Mouse (Mus musculus) hindbrain, embryonic 12.5 days (tissue): ENCODE results near the gene Aff1. TPM values are rescaled to one million over a fixed set of nuclear protein-coding genes. Genes with fewer than 3 reads are reported as not detected.

ENCODE experiments used
- ATAC-seq: fragments of 200-750 bp; cut with Nextera tagmentation; 2 replicates; pipeline ENCODE4 v1.8.0; 2017; ENCODE audit warnings: moderate TSS enrichment; ENCODE audit not compliant: low FRiP score
- H3K27ac ChIP-seq: fragments of 300-500 bp; sonication (generic); 2 replicates; pipeline ENCODE4 v1.5.1; 2016; ENCODE audit warnings: mild to moderate bottlenecking
- H3K27me3 ChIP-seq: fragments of 300-500 bp; sonication (generic); 2 replicates; pipeline ENCODE4 v1.6.1; 2016; ENCODE audit warnings: mild to moderate bottlenecking
- H3K36me3 ChIP-seq: fragments of 300-500 bp; sonication (generic); 2 replicates; pipeline ENCODE4 v1.6.1; 2016; ENCODE audit warnings: mild to moderate bottlenecking
- H3K4me1 ChIP-seq: fragments of 300-500 bp; sonication (generic); 2 replicates; pipeline ENCODE4 v1.6.1; 2016
- H3K4me2 ChIP-seq: fragments of 300-500 bp; sonication (generic); replicated peaks from 2 replicates; pipeline ENCODE4 v1.6.1; 2016; ENCODE audit warnings: mild to moderate bottlenecking
- H3K4me3 ChIP-seq: fragments of 300-500 bp; sonication (generic); 2 replicates; pipeline ENCODE4 v1.5.1; 2016; ENCODE audit warnings: mild to moderate bottlenecking
- H3K9ac ChIP-seq: fragments of 300-500 bp; sonication (generic); 2 replicates; pipeline ENCODE4 v1.6.1; 2016; ENCODE audit warnings: mild to moderate bottlenecking, moderate library complexity
- H3K9me3 ChIP-seq: fragments of 300-500 bp; sonication (generic); replicated peaks from 2 replicates; pipeline ENCODE4 v1.6.1; 2016; ENCODE audit warnings: mild to moderate bottlenecking
- WGBS: fragments of 180-500 bp; shearing (Covaris S2); methylation state at CpG from one replicate; pipeline ENCODE4 v1.1.7; 2016; 5-methylcytosine and 5-hydroxymethylcytosine counted together
- polyA plus RNA-seq: library from polyadenylated mRNA; unstranded; fragments of >200 nt; fragmentation: Nextera tagmentation; extraction: Ambion mirVana; gene quantifications from 2 replicates; pipeline ENCODE4 v1.2.1, GENCODE M21; 2016

The Aff1 gene
- polyA plus RNA-seq, 1 experiment from 2014 or later: 5.4 TPM

DNA sequence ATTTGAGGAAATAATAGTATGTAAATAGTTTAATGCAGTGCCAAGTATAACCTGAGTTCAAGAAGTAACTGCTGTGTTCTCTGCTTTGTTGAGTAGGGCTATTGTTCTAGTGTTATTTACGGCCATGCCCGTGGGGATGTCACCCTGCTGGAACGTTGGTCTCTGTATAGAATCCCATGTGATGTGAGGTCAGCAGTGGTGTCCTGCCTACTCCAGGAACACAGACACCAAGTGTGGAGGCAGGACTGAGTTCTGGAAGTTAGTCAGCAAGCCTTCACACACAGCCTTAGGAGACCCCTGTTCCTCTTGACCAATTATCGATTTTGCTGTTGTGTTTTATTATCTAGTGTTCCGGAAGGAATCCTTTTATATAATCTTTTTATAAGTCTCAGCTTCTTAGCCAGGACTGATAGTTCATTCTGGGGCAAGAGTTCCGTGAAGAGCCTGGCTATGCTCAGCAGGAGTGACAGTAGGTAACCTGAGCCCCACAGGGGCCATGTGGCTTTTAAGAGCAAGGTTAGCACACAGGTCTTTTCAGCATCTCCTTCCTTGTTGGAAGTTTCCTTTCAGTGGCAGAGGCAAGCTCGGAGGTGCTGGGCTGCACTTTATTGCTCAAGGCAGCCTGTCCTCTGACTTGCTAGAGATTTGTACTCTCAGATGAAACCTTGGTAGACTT is 115.6 kb downstream of the Aff1 start:
- WGBS: 54% methylated on average over 7 of the region's 7 CpGs
- H3K4me1 ChIP-seq: peaks cover 10% of the 10 kb centered on the region
- no peak overlapping the region for H3K9ac ChIP-seq
- H3K4me3 ChIP-seq: no peak overlapping the region
- H3K9me3 ChIP-seq: no peaks in the 10 kb centered on the region
- no peak overlapping the region for H3K27ac ChIP-seq
- no peaks in the 10 kb centered on the region for H3K36me3 ChIP-seq
- no peak for ATAC-seq
- H3K4me2 ChIP-seq: no peak overlapping the region
- no peaks in the 10 kb centered on the region for H3K27me3 ChIP-seq

DNA sequence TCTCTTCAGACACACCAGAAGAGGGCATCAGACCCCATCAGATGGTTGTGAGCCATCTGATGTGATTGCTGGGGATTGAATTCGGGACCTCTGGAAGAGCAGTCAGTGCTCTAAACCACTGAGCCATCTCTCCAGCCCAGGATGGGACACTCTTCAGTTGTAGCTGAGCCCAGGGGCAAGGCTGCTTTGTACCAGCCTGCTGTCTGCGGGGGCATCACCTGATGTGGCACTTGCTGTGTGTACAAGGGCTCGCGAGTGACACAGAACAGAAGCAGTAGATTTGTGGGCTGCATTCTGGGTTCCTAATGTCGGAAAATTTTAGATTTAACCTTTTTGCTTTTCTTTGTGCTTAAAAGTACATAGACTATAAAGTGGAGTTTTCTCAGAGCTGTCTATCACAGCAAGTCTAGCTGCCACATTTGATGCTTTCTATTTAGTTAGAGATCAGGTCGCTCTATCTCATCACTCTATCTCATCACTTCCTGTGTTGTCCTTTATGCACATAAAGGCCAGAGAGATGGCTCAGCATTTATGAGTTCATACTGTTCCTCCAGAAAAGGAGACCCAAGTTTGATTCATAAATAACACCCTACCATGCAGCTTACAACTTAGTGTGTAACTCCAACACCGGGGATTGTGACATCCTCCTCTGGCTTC is 117.6 kb downstream of the Aff1 start:
- no peaks in the 10 kb centered on the region for H3K36me3 ChIP-seq
- H3K9me3 ChIP-seq: no peaks in the 10 kb centered on the region
- no peak overlapping the region for H3K27ac ChIP-seq
- H3K4me2 ChIP-seq: no peak overlapping the region
- no peak overlapping the region for H3K9ac ChIP-seq
- WGBS: 94% methylated on average over 7 of the region's 7 CpGs
- H3K4me1 ChIP-seq: no peaks in the 10 kb centered on the region
- H3K27me3 ChIP-seq: no peaks in the 10 kb centered on the region
- H3K4me3 ChIP-seq: no peak overlapping the region
- no peak for ATAC-seq

- no peaks in the 10 kb centered on the region for H3K4me1 ChIP-seq
- no peak overlapping the region for H3K4me2 ChIP-seq
- no peaks in the 10 kb centered on the region for H3K9me3 ChIP-seq
- 68% methylated on average over 5 of the region's 5 CpGs for WGBS
- H3K9ac ChIP-seq: no peak overlapping the region
- no peak overlapping the region for H3K27ac ChIP-seq
- H3K27me3 ChIP-seq: no peaks in the 10 kb centered on the region
- no peaks in the 10 kb centered on the region for H3K36me3 ChIP-seq
- ATAC-seq: no peak
- H3K4me3 ChIP-seq: no peak overlapping the region
Measured at GRCm38 (mm10) chr5:103813291-103813690, 121.1 kb downstream of the Aff1 start.

DNA sequence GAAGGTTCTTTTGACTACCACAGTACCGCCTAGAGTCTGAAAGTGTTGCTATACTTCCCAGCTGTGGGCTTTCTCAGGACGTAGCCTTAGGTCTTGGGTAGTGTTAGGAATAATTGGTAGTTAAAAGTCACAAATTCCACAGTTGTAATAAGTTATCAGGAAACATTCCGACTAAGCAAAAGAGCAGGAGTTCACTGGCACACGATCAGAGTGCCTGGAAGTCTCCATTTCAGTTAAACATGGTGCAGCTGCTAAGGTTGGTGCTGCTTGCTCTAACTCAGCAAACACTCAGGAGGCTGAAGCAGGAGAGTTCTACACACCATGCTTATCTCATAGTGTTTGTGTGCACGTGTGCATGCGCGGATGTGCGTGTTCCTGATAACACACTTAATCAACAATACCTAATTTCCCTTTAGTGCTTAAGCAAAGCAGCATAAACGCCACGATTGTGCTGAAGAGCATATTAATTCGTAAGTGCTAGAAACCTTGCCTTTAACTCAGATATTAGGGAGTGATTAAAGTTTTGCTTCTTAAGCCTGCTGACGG is 121.9 kb downstream of the Aff1 start:
- WGBS: 90% methylated on average over 12 of the region's 12 CpGs
- H3K27ac ChIP-seq: no peak overlapping the region
- no peak overlapping the region for H3K4me2 ChIP-seq
- no peaks in the 10 kb centered on the region for H3K27me3 ChIP-seq
- H3K36me3 ChIP-seq: no peaks in the 10 kb centered on the region
- no peak for ATAC-seq
- H3K9ac ChIP-seq: no peak overlapping the region
- H3K9me3 ChIP-seq: no peaks in the 10 kb centered on the region
- no peaks in the 10 kb centered on the region for H3K4me1 ChIP-seq
- no peak overlapping the region for H3K4me3 ChIP-seq

GRCm38 (mm10) chr5:103814551-103815248 is 122.5 kb downstream of the Aff1 start:
- H3K4me1 ChIP-seq: no peaks in the 10 kb centered on the region
- no peaks in the 10 kb centered on the region for H3K27me3 ChIP-seq
- H3K9ac ChIP-seq: no peak overlapping the region
- no peak for ATAC-seq
- H3K27ac ChIP-seq: no peak overlapping the region
- H3K4me2 ChIP-seq: no peak overlapping the region
- H3K9me3 ChIP-seq: no peaks in the 10 kb centered on the region
- H3K36me3 ChIP-seq: no peaks in the 10 kb centered on the region
- H3K4me3 ChIP-seq: no peak overlapping the region
- WGBS: 73% methylated on average over 16 of the region's 16 CpGs

- no peak overlapping the region for H3K9ac ChIP-seq
- no peaks in the 10 kb centered on the region for H3K4me1 ChIP-seq
- H3K36me3 ChIP-seq: no peaks in the 10 kb centered on the region
- H3K27me3 ChIP-seq: no peaks in the 10 kb centered on the region
- H3K9me3 ChIP-seq: no peaks in the 10 kb centered on the region
- 75% methylated on average over 4 of the region's 4 CpGs for WGBS
- H3K4me2 ChIP-seq: no peak overlapping the region
- H3K4me3 ChIP-seq: no peak overlapping the region
- ATAC-seq: no peak
- H3K27ac ChIP-seq: no peak overlapping the region
Measured at GRCm38 (mm10) chr5:103815249-103815617, 123.1 kb downstream of the Aff1 start.

GRCm38 (mm10) chr5:103816718-103817117 is 124.5 kb downstream of the Aff1 start:
- Histone ChIP-seq H3K4me3 (no peak overlapping the region), H3K9me3 (no peaks in the 10 kb centered on the region), H3K36me3 (no peaks in the 10 kb centered on the region), H3K4me1 (no peaks in the 10 kb centered on the region), H3K9ac (no peak overlapping the region), H3K4me2 (no peak overlapping the region), H3K27me3 (no peaks in the 10 kb centered on the region), H3K27ac (no peak overlapping the region)
- ATAC-seq: no peak
- 85% methylated on average over 3 of the region's 3 CpGs for WGBS

DNA sequence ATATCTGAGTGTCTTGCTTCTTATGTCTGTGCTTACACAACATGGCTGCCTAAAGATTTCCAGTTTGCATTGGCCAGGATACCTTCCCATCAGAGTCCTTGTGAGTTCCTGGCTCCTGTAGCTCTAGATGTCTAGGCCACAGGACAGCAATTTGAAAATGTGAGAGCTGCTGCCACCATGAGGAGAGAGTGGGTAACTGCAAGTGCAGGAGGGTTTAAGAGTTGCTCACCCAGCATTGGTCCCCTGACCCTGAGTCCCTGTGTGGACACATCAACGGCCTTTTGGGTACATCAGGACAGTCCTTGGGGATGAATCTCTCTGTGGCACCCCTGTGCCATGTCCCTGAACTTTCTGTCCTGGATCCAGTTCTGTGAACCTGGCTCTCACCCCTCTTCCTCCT is 125.6 kb downstream of the Aff1 start:
- no peaks in the 10 kb centered on the region for H3K9me3 ChIP-seq
- peak; percentile 55 for ATAC-seq
- no peak overlapping the region for H3K4me2 ChIP-seq
- H3K4me1 ChIP-seq: no peaks in the 10 kb centered on the region
- no peak overlapping the region for H3K4me3 ChIP-seq
- H3K27me3 ChIP-seq: no peaks in the 10 kb centered on the region
- 33% methylated on average over 1 of the region's 1 CpGs for WGBS
- H3K36me3 ChIP-seq: no peaks in the 10 kb centered on the region
- no peak overlapping the region for H3K27ac ChIP-seq
- no peak overlapping the region for H3K9ac ChIP-seq

- Histone ChIP-seq H3K9me3 (no peaks in the 10 kb centered on the region), H3K4me3 (no peak overlapping the region), H3K4me1 (no peaks in the 10 kb centered on the region), H3K36me3 (no peaks in the 10 kb centered on the region), H3K27ac (no peak overlapping the region), H3K4me2 (no peak overlapping the region), H3K27me3 (no peaks in the 10 kb centered on the region), H3K9ac (no peak overlapping the region)
- WGBS: 88% methylated on average over 9 of the region's 9 CpGs
- no peak for ATAC-seq
Measured at GRCm38 (mm10) chr5:103818602-103819001, 126.4 kb downstream of the Aff1 start.

- no peak overlapping the region for H3K9ac ChIP-seq
- no peak for ATAC-seq
- H3K9me3 ChIP-seq: no peaks in the 10 kb centered on the region
- no peak overlapping the region for H3K27ac ChIP-seq
- no peak overlapping the region for H3K4me2 ChIP-seq
- H3K4me3 ChIP-seq: no peak overlapping the region
- WGBS: 92% methylated on average over 1 of the region's 1 CpGs
- no peaks in the 10 kb centered on the region for H3K36me3 ChIP-seq
- H3K27me3 ChIP-seq: no peaks in the 10 kb centered on the region
- no peaks in the 10 kb centered on the region for H3K4me1 ChIP-seq
Measured at GRCm38 (mm10) chr5:103819674-103820073, 127.5 kb downstream of the Aff1 start.

- Histone ChIP-seq H3K4me1 (no peaks in the 10 kb centered on the region), H3K9me3 (no peaks in the 10 kb centered on the region), H3K4me2 (no peak overlapping the region), H3K27me3 (no peaks in the 10 kb centered on the region), H3K4me3 (no peak overlapping the region), H3K9ac (no peak overlapping the region), H3K36me3 (peaks cover 3% of the 10 kb centered on the region; the same call in 1 of the 2 replicates), H3K27ac (no peak overlapping the region)
- WGBS: 85% methylated on average over 9 of the region's 9 CpGs
- no peak for ATAC-seq
Measured at GRCm38 (mm10) chr5:103821062-103821461, 128.9 kb downstream of the Aff1 start.

- H3K9ac ChIP-seq: no peak overlapping the region
- no peaks in the 10 kb centered on the region for H3K27me3 ChIP-seq
- no peak overlapping the region for H3K27ac ChIP-seq
- H3K36me3 ChIP-seq: peaks cover 5% of the 10 kb centered on the region; the same call in 1 of the 2 replicates
- no peaks in the 10 kb centered on the region for H3K4me1 ChIP-seq
- H3K9me3 ChIP-seq: no peaks in the 10 kb centered on the region
- ATAC-seq: no peak
- 87% methylated on average over 13 of the region's 13 CpGs for WGBS
- no peak overlapping the region for H3K4me3 ChIP-seq
- H3K4me2 ChIP-seq: no peak overlapping the region
Measured at GRCm38 (mm10) chr5:103821500-103822298, 129.5 kb downstream of the Aff1 start.
